Mouse (Mus musculus) CD4-positive helper T cell, adult 2 months (primary cell): Measurements from ENCODE around the gene Ncdn.

Experiments
- DNase-seq: peaks from one replicate; pipeline ENCODE4 v3.0.0-alpha.2; 2012; ENCODE audit warnings: low read depth, missing footprints, low spot score

Ncdn gene

GRCm38 (mm10) chr4:126753268-126754230 is at the start of gene Ncdn, which contains the start of gene AU040320:
Gene Ncdn (minus strand): TSS chr4:126753438.
Gene AU040320 (plus strand): TSS chr4:126753544.
- peak; percentile 97 for DNase-seq

GRCm38 (mm10) chr4:126802174-126802573 is 48.9 kb upstream of the Ncdn start:
- DNase-seq: no peak

GRCm38 (mm10) chr4:126792341-126793102 is 39.3 kb upstream of the Ncdn start:
- DNase-seq: no peak

GRCm38 (mm10) chr4:126782996-126783395 is 29.8 kb upstream of the Ncdn start:
- DNase-seq: no peak

DNA sequence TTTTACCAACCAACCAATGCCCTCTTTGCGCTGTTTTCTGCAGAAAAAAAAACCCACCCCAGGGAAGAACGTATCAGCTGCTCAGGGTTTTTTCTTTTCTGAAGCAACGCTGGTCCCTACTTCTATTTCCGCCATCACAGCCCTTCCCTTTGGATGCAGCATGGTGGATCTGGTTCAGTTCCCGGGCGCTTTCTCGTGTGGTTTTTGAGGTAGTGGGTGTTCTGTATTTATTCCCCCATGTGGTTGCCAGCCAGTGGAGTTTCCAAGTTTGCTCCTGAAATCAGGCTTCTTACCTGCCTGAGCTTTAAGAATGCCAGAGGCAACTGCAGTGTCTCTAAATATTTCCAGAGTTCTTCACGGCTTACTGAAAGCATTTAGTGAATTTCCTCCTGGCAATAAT is 29.3 kb upstream of the Ncdn start:
- DNase-seq: no peak

DNA sequence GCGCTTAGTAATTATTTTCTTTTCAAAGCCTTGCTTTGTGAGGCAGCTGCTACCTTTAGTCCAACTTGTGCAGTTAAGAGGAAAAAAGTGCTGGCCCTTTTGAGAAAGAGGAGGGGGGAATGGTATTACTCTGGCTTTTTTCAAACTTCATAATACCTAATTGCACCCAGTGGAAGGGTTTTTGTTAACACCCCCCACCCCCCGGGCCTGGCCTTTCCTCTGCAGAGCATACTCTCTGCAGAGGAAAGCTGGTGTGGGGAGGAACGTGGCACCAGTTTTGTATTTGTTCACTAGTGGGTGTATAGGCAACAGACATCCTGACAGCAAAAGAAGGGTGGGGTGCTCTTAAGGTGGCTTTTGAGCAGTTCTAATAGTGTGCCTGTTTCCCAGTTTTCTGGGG is 28.6 kb upstream of the Ncdn start:
- DNase-seq: no peak

GRCm38 (mm10) chr4:126779826-126780775 is 26.9 kb upstream of the Ncdn start:
- DNase-seq: no peak

- no peak for DNase-seq
Observed at GRCm38 (mm10) chr4:126779148-126779581, 25.9 kb upstream of the Ncdn start.

DNA sequence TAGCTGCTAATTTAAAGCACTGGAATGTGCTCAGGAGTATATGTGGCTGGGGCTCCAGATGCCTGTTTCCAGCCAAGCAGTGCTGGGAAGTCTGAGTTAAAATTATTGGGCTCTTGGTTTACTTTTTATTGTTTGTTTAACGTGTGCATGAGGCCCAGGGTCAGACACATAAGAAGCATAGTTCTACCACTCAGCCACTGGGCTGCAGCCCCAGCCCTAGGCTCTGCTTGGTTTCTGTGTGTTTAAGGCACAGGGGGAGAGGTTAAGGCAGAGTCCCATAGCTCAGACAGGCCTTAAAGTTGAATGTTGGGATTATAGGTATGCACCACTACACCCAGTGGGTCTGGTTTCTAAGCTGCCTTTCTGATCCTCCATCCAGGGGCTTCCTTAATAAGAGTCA is 21.9 kb upstream of the Ncdn start:
- DNase-seq: no peak

DNA sequence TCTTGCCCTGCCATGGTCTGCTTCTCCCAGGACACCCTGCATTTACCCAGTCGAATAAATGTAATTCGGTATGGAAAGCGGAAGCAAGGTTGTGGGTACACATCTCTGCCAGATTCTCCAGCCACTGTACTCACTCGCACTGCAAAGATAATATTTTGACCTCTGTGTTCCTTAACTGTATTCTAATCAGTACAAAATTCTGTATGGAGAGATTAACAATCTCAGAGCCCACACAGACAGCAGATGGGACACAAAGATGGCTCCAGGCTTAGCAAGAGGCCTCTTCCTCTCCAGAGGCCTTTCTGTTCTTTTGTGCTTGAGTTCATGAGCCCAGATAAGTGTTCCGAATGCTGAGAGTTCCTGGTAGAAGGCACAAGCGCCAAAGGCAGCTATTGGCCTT is 20.6 kb upstream of the Ncdn start:
- DNase-seq: no peak

DNA sequence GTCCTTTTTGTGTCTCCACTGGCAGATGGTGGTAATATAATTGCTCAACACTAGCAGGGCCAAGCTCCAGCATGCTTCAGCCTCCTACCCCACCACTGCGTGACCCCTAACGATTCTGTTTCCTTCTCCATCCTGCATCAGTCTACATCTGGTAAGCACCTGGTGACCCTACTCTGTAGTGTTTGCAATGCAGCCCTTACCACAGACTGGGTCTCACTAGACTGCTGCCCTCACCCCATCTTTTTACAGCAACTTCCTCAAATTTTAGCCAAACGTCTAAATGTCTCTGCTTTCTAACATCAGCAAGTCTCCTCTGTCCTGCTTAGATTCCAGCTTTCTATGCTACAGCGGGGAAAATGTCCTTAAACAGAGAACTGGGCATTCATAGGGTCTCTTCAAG is 17.6 kb upstream of the Ncdn start:
- no peak for DNase-seq

DNA sequence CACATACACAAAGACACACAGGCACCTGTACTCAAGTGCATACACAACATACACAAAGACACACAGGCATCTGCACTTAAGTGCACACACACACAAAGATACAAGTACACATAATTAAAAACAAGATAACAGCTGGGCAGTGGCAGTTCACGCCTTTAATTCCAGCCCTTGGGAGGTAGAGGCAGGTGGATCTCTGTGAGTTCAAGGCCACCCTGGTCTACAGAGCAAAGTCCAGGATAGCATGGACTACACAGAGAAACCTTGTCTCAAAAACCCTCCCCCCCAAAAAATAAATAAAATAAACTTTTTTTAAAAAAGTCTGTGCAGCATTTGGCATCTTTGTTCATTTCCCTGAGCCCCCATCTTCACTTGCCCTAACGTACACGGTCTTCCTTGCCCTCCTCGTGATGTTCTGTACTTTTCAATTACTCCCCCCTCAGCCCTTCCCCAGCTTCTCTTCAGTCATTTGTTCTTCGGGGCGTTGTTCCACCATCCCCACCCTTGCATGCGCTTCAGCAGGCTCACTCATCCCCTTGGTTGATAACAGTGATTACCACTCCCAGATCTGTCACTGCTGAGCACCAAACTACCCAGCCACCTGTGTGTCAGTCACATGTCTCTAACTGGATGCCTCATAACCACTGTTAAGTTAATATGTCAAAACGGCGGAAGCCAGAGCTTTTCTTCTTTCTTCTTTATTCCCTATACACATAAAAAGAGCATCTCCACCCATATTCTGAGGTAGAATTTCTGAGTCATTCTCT is 16.7 kb upstream of the Ncdn start:
- DNase-seq: no peak

- no peak for DNase-seq
Observed at GRCm38 (mm10) chr4:126763483-126763882, 10.2 kb upstream of the Ncdn start.

GRCm38 (mm10) chr4:126762586-126763359 is 9.5 kb upstream of the Ncdn start:
- no peak for DNase-seq

GRCm38 (mm10) chr4:126759435-126759834 is 6.2 kb upstream of the Ncdn start:
- DNase-seq: no peak

DNA sequence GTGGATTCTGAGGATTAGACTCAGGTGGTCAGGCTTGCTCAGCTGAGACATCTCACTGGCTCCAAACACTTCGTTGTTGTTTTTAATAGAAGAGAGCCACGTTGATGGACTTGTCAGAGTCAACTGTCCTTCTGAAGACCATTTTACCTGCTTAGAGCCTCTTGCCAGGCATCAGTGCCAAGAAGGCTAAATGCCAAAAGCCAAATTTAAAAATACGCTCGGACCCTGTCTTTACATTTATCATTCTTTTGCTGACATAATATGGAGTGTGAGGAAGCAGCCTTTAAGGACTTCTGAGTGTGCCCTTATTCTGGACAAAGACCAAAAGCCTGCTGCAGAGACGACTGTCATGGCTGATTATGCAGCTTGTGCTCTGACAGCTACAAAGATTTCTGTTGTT is 5.1 kb upstream of the Ncdn start:
- no peak for DNase-seq

DNA sequence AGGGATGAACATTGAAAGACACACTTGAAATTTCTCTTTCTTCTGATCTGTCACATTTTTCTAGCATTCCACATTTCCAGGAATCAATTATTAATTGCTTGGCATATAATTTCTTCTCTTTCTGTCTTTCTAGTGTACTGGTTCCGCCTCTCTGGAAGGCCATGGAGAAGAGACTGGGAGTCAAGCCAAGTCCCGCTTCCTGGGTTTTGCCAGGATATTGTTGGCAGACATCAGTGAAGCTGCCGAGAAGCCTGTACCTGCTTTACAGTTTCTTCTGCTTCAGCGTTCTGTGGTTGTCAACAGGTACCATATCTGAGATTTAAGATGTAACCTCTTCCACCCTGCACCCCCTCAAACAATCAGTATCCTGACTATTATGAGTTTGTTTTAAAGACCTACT is 3.5 kb upstream of the Ncdn start:
- DNase-seq: no peak

DNA sequence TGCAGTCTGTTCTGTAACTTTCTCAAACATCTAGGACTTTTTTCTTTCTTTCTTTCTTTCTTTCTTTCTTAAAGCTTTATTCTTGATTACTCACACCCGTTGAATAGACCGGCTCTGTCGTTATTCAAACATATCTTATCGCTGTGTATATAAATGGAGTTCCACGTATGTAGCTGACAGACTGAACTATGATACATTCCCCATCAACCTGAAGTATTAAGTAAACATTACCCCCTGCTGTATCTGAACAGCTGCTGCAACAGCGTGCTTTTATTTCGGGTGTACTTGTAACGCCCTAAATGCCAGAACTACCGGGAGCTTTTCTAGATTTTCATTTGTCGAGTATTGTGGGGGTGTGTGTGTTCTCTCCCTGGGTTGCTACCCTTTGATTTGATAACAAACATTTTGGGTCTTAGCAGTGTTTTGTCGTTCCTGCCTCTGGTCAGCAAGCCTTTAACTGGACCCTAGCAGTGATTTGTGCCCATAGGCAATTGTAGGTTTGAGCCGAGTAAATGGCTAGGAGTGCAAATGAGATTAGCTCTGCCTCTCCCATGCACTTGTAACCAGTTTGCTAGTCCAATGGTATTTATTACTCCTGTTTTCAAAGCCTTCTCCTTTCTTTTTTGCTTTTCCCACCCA is 1.6 kb upstream of the Ncdn start:
- DNase-seq: no peak

DNA sequence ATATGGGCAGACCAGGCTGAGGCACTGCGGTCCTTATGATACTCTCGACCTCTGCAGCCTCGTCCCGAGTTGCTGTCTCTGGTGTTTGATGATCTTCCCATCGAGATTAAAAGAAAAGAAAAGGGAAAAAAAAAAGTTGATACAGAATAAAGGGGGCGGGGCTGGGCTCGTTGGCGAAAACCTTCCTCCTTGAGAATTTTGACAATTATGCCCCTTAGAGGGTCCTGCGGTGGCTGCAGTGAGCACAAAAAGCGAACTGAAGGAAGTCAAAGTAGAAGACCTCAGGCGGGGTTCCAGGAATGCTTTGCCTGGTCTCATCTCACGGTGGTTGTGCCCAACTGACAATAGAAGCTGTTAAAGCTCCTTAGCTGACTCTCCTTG is 983 bp upstream of the Ncdn start:
- no peak for DNase-seq
